Mouse (Mus musculus) lung, adult 2 months (tissue): ENCODE results near the gene Pitpnm1. TPM values are rescaled to one million over a fixed set of nuclear protein-coding genes. Genes with fewer than 3 reads are reported as not detected.
A peak's percentile ranks its signal among the peaks of the same experiment; 100 is the strongest.

Experiments
- DNase-seq: peaks from one replicate; pipeline ENCODE4 v3.0.0; 2022
- H3K4me1 ChIP-seq: fragments of 200-500 bp; 2 replicates; pipeline ENCODE4 v1.6.1; 2011; ENCODE audit warnings: low read length; ENCODE audit not compliant: control insufficient read depth, insufficient read depth
- H3K4me3 ChIP-seq: fragments of 200-500 bp; replicated peaks from 2 replicates; pipeline ENCODE3; 2011; ENCODE audit warnings: low read depth, mild to moderate bottlenecking, control low read depth, low read length; ENCODE audit errors: extremely low read depth
- CTCF ChIP-seq: fragments of 200-500 bp; IDR thresholded peaks from 2 replicates; pipeline ENCODE4 v1.5.1; 2011; ENCODE audit warnings: mild to moderate bottlenecking, low read length, control low read depth; ENCODE audit not compliant: insufficient read depth
- POLR2A ChIP-seq: fragments of 200-500 bp; IDR thresholded peaks from 2 replicates; pipeline ENCODE4 v1.6.1; 2011; ENCODE audit warnings: low read depth, mild to moderate bottlenecking, control low read depth, low read length, borderline replicate concordance; ENCODE audit errors: extremely low read depth
- WGBS: fragments of 180-500 bp; shearing (Covaris S2); methylation state at CpG from one replicate; pipeline ENCODE4 v1.1.7; 2018; 5-methylcytosine and 5-hydroxymethylcytosine counted together
- polyA plus RNA-seq: library from polyadenylated mRNA; depleted of rRNA; stranded (reverse); fragments of >200 nt; gene quantifications from 2 replicates; pipeline ENCODE4 v1.2.3, GENCODE M21; 2012; rRNA removed

Gene Pitpnm1
- polyA plus RNA-seq, 1 experiment: 163 TPM

DNA sequence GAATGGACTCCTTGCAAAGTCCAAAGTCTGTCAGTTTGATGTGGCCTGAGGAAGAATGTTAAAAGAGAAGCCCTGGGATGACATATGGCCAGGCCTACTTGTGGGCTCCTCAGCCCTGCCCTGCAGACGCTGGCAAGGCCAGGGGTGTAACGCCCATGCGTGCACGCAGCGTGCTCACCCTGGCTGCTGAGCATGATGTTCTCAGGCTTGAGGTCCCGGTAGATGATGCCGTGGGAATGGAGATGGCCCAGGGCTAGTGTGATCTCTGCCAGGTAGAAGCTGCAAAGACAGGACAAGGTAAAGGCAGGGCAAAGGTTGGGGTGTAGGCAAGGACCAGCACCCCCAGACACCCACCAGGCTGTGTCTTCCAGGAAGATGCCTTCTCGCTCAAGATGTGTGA lies 59.3 kb downstream of the Pitpnm1 start:
- H3K4me3 ChIP-seq: no peak overlapping the region
- H3K4me1 ChIP-seq: peaks cover 4% of the 10 kb centered on the region; the same call in 1 of the 2 replicates
- WGBS: 94% methylated on average over 8 of the region's 8 CpGs
- DNase-seq: no peak
- TF ChIP-seq CTCF (no peak), POLR2A (no peak)

DNA sequence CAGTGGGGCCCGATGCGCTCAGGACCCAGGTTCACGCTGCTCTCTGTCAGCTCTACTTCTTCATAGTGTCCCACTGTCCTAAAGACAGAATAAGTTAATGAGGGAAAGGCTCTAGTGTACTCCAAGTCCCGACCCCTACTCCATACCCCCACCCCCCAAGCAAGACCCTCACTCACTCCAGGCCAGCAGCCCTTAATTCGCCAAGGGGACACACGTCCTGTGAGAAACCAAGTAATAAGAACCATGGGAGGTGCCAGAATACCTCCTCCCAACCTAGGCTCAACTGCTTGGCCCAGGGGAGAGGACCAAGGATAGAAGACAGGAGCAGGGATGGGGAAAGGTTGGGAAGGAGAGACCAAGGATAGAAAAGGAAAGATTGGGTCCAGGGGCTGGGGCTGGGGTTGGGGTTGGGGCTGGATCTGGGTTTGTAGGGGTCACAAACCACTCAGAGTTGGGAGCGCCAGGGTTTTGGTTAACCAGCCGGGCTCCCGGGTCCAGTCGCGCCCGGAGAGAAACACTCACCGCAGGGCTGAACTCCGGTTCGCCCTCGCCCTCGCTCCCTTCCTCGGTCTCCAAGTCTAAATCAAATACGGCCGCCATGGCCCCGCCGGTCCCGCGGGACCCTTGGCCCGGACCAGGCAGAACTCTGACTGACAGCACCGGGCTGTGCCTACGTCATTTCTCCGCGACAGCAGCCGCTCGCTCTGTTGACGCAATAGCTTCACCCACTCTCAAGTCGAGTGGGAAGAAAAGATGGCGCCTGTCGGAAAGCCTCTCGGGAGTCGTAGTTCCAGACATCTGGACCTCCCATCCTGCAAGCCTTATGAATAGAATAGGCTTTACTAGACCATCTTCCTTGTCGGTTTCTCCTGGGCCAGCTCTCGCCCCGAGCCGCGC lies 63.1 kb downstream of the Pitpnm1 start, which contains the start of gene Rps6kb2:
Rps6kb2 (minus strand) TSS at position 709 of the 897 bp plus-strand sequence.
- Histone ChIP-seq H3K4me1 (peaks cover 4% of the 10 kb centered on the region; the same call in 1 of the 2 replicates), H3K4me3 (peak within 1 kb of the TSS; percentile 92)
- 7% methylated on average over 42 of the region's 42 CpGs for WGBS
- DNase-seq: peak; percentile 97
- TF ChIP-seq POLR2A: peak; percentile 60; the same call in 1 of the 2 replicates
- TF ChIP-seq CTCF: no peak

DNA sequence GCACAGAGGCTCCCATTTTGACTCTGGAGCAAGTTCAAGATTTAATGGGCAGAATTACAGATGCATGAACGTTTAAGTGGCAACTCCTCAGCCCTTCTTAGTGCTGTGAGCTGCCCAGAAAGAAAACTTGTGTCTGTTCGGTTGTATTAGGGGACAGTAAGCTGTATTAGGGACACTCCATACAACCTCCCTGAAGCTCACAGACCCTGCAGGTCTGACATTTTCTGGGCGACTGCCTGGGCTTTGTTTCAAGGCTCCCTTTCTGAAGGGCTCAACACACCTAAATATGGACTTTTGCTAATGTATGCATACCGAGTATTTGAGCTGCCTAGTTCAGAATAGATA lies 63.7 kb downstream of the Pitpnm1 start:
- H3K4me3 ChIP-seq: peak overlapping the region; percentile 44
- TF ChIP-seq CTCF (no peak), POLR2A (no peak)
- WGBS: 33% methylated on average over 4 of the region's 4 CpGs
- no peak for DNase-seq
- H3K4me1 ChIP-seq: peaks cover 4% of the 10 kb centered on the region; the same call in 1 of the 2 replicates

Other genes with a start within 250 kb of the Pitpnm1 start
- gene Chka, start 248.2 kb upstream of the Pitpnm1 start, polyA plus RNA-seq: 75.9 and 81.6 TPM in 2 replicates
- 157 and 164 TPM in 2 replicates for gene Tcirg1, start 192.9 kb upstream of the Pitpnm1 start, polyA plus RNA-seq
- 157 and 189 TPM in 2 replicates for gene Ndufs8, start 187.2 kb upstream of the Pitpnm1 start, polyA plus RNA-seq
- 71.9 and 85.0 TPM in 2 replicates for gene Aldh3b1, start 170.2 kb upstream of the Pitpnm1 start, polyA plus RNA-seq
- 169 and 180 TPM in 2 replicates for gene Unc93b1, start 164.8 kb upstream of the Pitpnm1 start, polyA plus RNA-seq
- gene Aldh3b3, start 141.4 kb upstream of the Pitpnm1 start, polyA plus RNA-seq: 0.08 and 0.21 TPM in 2 replicates
- gene Aldh3b2, start 127.7 kb upstream of the Pitpnm1 start, polyA plus RNA-seq: 2.0 and 21.7 TPM in 2 replicates
- gene Acy3, start 113.4 kb upstream of the Pitpnm1 start, polyA plus RNA-seq: 27.7 and 29.8 TPM in 2 replicates
- gene Tbx10, start 107.2 kb upstream of the Pitpnm1 start, polyA plus RNA-seq: 0.06 TPM in 1 of 2 replicates, not detected in the other
- 7.6 and 13.3 TPM in 2 replicates for gene Nudt8, start 99.4 kb upstream of the Pitpnm1 start, polyA plus RNA-seq
- 1.7 and 1.8 TPM in 2 replicates for gene Gm49405, start 99.4 kb upstream of the Pitpnm1 start, polyA plus RNA-seq
- gene Doc2g, start 96.7 kb upstream of the Pitpnm1 start, polyA plus RNA-seq: 12.6 and 18.0 TPM in 2 replicates
- gene Ndufv1, start 87.2 kb upstream of the Pitpnm1 start, polyA plus RNA-seq: 99.4 and 127 TPM in 2 replicates
- 480 and 656 TPM in 2 replicates for gene Gstp1, start 62.0 kb upstream of the Pitpnm1 start, polyA plus RNA-seq
- 47.4 and 87.8 TPM in 2 replicates for gene Gstp2, start 54.0 kb upstream of the Pitpnm1 start, polyA plus RNA-seq
- 14.4 and 15.9 TPM in 2 replicates for gene Gstp3, start 40.4 kb upstream of the Pitpnm1 start, polyA plus RNA-seq
- gene Cabp2, start 18.4 kb upstream of the Pitpnm1 start, polyA plus RNA-seq: 0.86 and 0.91 TPM in 2 replicates
- gene Cdk2ap2, start 2.8 kb upstream of the Pitpnm1 start, polyA plus RNA-seq: 200 and 245 TPM in 2 replicates
- 108 and 123 TPM in 2 replicates for gene Aip, start 25.9 kb downstream of the Pitpnm1 start, polyA plus RNA-seq
- gene Gpr152, start 39.8 kb downstream of the Pitpnm1 start, polyA plus RNA-seq: 0.05 and 0.08 TPM in 2 replicates
- gene Cabp4, start 44.0 kb downstream of the Pitpnm1 start, polyA plus RNA-seq: 0.08 TPM in 1 of 2 replicates, not detected in the other
- 260 and 262 TPM in 2 replicates for gene Coro1b, start 48.6 kb downstream of the Pitpnm1 start, polyA plus RNA-seq
- 55.0 and 75.4 TPM in 2 replicates for gene Ptprcap, start 53.6 kb downstream of the Pitpnm1 start, polyA plus RNA-seq
- 35.2 and 51.2 TPM in 2 replicates for gene Rps6kb2, start 63.4 kb downstream of the Pitpnm1 start, polyA plus RNA-seq
- 7.9 and 14.4 TPM in 2 replicates for gene Carns1, start 75.5 kb downstream of the Pitpnm1 start, polyA plus RNA-seq
- gene Tbc1d10c, start 91.3 kb downstream of the Pitpnm1 start, polyA plus RNA-seq: 23.6 and 24.2 TPM in 2 replicates
- gene Ppp1ca, start 92.1 kb downstream of the Pitpnm1 start, polyA plus RNA-seq: 373 and 384 TPM in 2 replicates
- 32.3 and 36.9 TPM in 2 replicates for gene Rad9a, start 101.7 kb downstream of the Pitpnm1 start, polyA plus RNA-seq
- gene Clcf1, start 114.2 kb downstream of the Pitpnm1 start, polyA plus RNA-seq: 34.0 and 42.0 TPM in 2 replicates
- not detected in 2 replicates for gene AC109138.7, start 114.4 kb downstream of the Pitpnm1 start, polyA plus RNA-seq
- gene Pold4, start 131.9 kb downstream of the Pitpnm1 start, polyA plus RNA-seq: 110 and 112 TPM in 2 replicates
- gene Ssh3, start 169.2 kb downstream of the Pitpnm1 start, polyA plus RNA-seq: 82.3 and 98.0 TPM in 2 replicates
- 7.3 and 8.4 TPM in 2 replicates for gene Ankrd13d, start 183.1 kb downstream of the Pitpnm1 start, polyA plus RNA-seq
- 110 and 120 TPM in 2 replicates for gene Grk2, start 206.2 kb downstream of the Pitpnm1 start, polyA plus RNA-seq